Mouse (Mus musculus) heart, embryonic 15.5 days (tissue): ENCODE measurements around the gene Dpagt1. TPM values are rescaled to one million over a fixed set of nuclear protein-coding genes. Genes with fewer than 3 reads are reported as not detected.

Source experiments
- microRNA-seq: library from miRNA; unstranded; fragments of <30 nt; microRNA quantifications from one replicate; pipeline ENCODE4, GENCODE M21; 2016
- polyA plus RNA-seq: library from polyadenylated mRNA; unstranded; fragments of >200 nt; fragmentation: Nextera tagmentation; extraction: Ambion mirVana; gene quantifications from 2 replicates; pipeline ENCODE4 v1.2.1, GENCODE M21; 2015

The Dpagt1 gene
- polyA plus RNA-seq, 1 experiment from 2014 or later, result 27.8 TPM

Small RNA genes lying within 50 kb of the gene (microRNA-seq; reads per million reads assigned to microRNA genes)
- not detected for gene Gm44335

Other genes with a start within 250 kb of the Dpagt1 start
- not detected in 2 replicates for gene Mfrp, start 224.3 kb upstream of the Dpagt1 start, polyA plus RNA-seq
- 3.8 TPM in 2 replicates for gene C1qtnf5, start 218.8 kb upstream of the Dpagt1 start, polyA plus RNA-seq
- 0.05 and 0.13 TPM in 2 replicates for gene Gm49380, start 212.5 kb upstream of the Dpagt1 start, polyA plus RNA-seq
- 28.7 and 39.9 TPM in 2 replicates for gene Rnf26, start 212.5 kb upstream of the Dpagt1 start, polyA plus RNA-seq
- 93.4 and 102 TPM in 2 replicates for gene Mcam, start 191.6 kb upstream of the Dpagt1 start, polyA plus RNA-seq
- gene Cbl, start 92.0 kb upstream of the Dpagt1 start, polyA plus RNA-seq, result 10.7 and 14.8 TPM in 2 replicates
- gene Ccdc153, start 85.3 kb upstream of the Dpagt1 start, polyA plus RNA-seq, result 0.28 and 0.52 TPM in 2 replicates
- gene Pdzd3, start 74.5 kb upstream of the Dpagt1 start, polyA plus RNA-seq, result 0.13 TPM in 1 of 2 replicates, not detected in the other
- gene Nlrx1, start 57.4 kb upstream of the Dpagt1 start, polyA plus RNA-seq, result 7.3 and 9.2 TPM in 2 replicates
- gene Abcg4, start 37.4 kb upstream of the Dpagt1 start, polyA plus RNA-seq, result 1.5 and 2.8 TPM in 2 replicates
- gene Hinfp, start 20.3 kb upstream of the Dpagt1 start, polyA plus RNA-seq, result 15.1 and 16.0 TPM in 2 replicates
- 6.5 and 7.1 TPM in 2 replicates for gene C2cd2l, start 5.7 kb upstream of the Dpagt1 start, polyA plus RNA-seq
- gene H2afx, start 8.7 kb downstream of the Dpagt1 start, polyA plus RNA-seq, result 167 and 187 TPM in 2 replicates
- gene Hmbs, start 18.2 kb downstream of the Dpagt1 start, polyA plus RNA-seq, result 89.7 and 105 TPM in 2 replicates
- 17.3 and 20.9 TPM in 2 replicates for gene Vps11, start 35.7 kb downstream of the Dpagt1 start, polyA plus RNA-seq
- gene Hyou1, start 53.5 kb downstream of the Dpagt1 start, polyA plus RNA-seq, result 14.3 and 18.1 TPM in 2 replicates
- 31.4 and 33.8 TPM in 2 replicates for gene Slc37a4, start 70.8 kb downstream of the Dpagt1 start, polyA plus RNA-seq
- 902 and 1,114 TPM in 2 replicates for gene Rps25, start 81.1 kb downstream of the Dpagt1 start, polyA plus RNA-seq
- gene Trappc4, start 81.6 kb downstream of the Dpagt1 start, polyA plus RNA-seq, result 78.6 and 87.4 TPM in 2 replicates
- 18.3 and 23.5 TPM in 2 replicates for gene Ccdc84, start 92.5 kb downstream of the Dpagt1 start, polyA plus RNA-seq
- not detected in 2 replicates for gene Foxr1, start 115.1 kb downstream of the Dpagt1 start, polyA plus RNA-seq
- 0.63 TPM in 1 of 2 replicates, not detected in the other for gene Upk2, start 129.0 kb downstream of the Dpagt1 start, polyA plus RNA-seq
- gene Bcl9l, start 156.8 kb downstream of the Dpagt1 start, polyA plus RNA-seq, result 9.1 and 12.6 TPM in 2 replicates
- 0.05 and 0.23 TPM in 2 replicates for gene Cxcr5, start 235.9 kb downstream of the Dpagt1 start, polyA plus RNA-seq